Mouse (Mus musculus) liver, embryonic 11.5 days (tissue): ENCODE measurements around the gene Sept10. TPM values are rescaled to one million over a fixed set of nuclear protein-coding genes. Genes with fewer than 3 reads are reported as not detected.

Experiments
- ATAC-seq: fragments of 200-750 bp; cut with Nextera tagmentation; replicated peaks from 2 replicates; pipeline ENCODE4 v1.8.0; 2017; ENCODE audit warnings: moderate number of reproducible peaks, mild to moderate bottlenecking, moderate TSS enrichment, moderate library complexity; ENCODE audit not compliant: low FRiP score
- DNase-seq: peaks from one replicate; pipeline ENCODE4 v3.0.0-alpha.2; 2017; ENCODE audit warnings: low spot score
- H3K27ac ChIP-seq: fragments of 300-500 bp; sonication (generic); 2 replicates; pipeline ENCODE4 v1.5.1; 2014; ENCODE audit warnings: mild to moderate bottlenecking, low read depth, low read length, control low read depth
- H3K27me3 ChIP-seq: fragments of 300-500 bp; sonication (generic); replicated peaks from 2 replicates; pipeline ENCODE4 v1.6.1; 2014; ENCODE audit warnings: low read length, mixed read lengths; ENCODE audit not compliant: control insufficient read depth, insufficient read depth
- H3K36me3 ChIP-seq: fragments of 300-500 bp; sonication (generic); 2 replicates; pipeline ENCODE4 v1.6.1; 2014; ENCODE audit warnings: mild to moderate bottlenecking, low read length, moderate library complexity, mixed read lengths; ENCODE audit not compliant: control insufficient read depth, insufficient read depth
- H3K4me1 ChIP-seq: fragments of 300-500 bp; sonication (generic); replicated peaks from 2 replicates; pipeline ENCODE4 v1.6.1; 2014; ENCODE audit warnings: low read length, mixed read lengths; ENCODE audit not compliant: control insufficient read depth, insufficient read depth
- H3K4me2 ChIP-seq: fragments of 300-500 bp; sonication (generic); 2 replicates; pipeline ENCODE4 v1.6.1; 2014; ENCODE audit warnings: mild to moderate bottlenecking, control low read depth, moderate library complexity
- H3K4me3 ChIP-seq: fragments of 300-500 bp; sonication (generic); 2 replicates; pipeline ENCODE4 v1.5.1; 2014; ENCODE audit warnings: low read depth, low read length, control low read depth
- H3K9ac ChIP-seq: fragments of 300-500 bp; sonication (generic); 2 replicates; pipeline ENCODE4 v1.6.1; 2014; ENCODE audit warnings: low read depth, low read length, control low read depth
- H3K9me3 ChIP-seq: fragments of 300-500 bp; sonication (generic); 2 replicates; pipeline ENCODE4 v1.6.1; 2016; ENCODE audit warnings: low read length, inconsistent platforms, mixed read lengths; ENCODE audit not compliant: control insufficient read depth
- WGBS: fragments of 180-500 bp; shearing (Covaris S2); extraction: QIAGEN DNeasy Blood & Tissue Kit; methylation state at CpG from one replicate; pipeline ENCODE4 v1.1.7; 2014; 5-methylcytosine and 5-hydroxymethylcytosine counted together
- polyA plus RNA-seq: library from polyadenylated mRNA; unstranded; fragments of >200 nt; fragmentation: Nextera tagmentation; extraction: Ambion mirVana; gene quantifications from 2 replicates; pipeline ENCODE4 v1.2.1, GENCODE M21; 2014

The Sept10 gene
- 28.4 and 30.9 TPM in 2 replicates for polyA plus RNA-seq

DNA sequence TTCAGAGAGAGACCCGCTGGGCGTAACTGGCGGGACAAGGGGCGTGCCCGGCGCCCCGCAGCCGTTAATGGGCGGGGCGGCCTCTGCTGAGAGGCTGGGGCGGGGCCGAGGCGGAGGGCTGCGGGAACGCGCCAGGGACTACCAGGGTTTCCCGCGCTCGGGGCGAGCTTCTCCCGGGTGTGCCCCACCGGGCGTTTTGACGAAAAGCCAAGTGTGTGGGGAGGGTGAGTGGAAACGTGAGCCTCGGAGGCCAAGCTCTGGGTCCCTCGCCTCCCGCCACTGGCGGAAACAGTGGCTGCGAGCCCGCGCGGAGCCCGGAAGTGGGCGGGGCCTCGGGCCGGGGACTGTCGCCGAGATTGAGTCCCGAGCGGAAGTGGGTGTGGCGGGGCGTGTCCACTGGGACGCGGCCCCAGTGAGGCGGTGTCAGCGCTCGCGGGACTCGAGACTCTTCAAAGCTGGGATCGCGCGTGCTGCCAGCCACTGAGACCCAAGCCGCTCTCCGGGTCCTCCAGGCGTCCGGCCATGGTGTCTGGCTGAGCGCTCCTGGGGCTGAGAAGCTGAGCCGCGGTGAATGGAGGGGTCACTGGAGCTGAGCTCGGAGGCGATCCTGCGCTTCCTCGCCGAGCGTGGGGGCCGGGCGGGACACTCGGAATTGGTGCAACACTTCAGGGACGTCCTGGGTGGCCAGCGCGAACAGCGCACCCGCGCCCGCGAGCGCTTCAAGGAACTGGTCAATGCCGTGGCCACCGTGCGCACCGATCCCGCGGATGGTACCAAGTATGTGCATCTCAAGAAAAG lies at the start of gene Sept10, which contains the start of gene Sowahc:
Gene Sept10 (minus strand): TSS at position 375 of the 798 bp plus-strand sequence.
Gene Sowahc (plus strand): TSS at position 481 of the 798 bp plus-strand sequence.
- peaks cover 33% of the 10 kb centered on the region for H3K27me3 ChIP-seq
- WGBS, result under 1% methylated on average over 84 of the region's 84 CpGs
- DNase-seq (peak; percentile 95), ATAC-seq (peak; percentile 92)
- H3K4me1 ChIP-seq, result peaks cover 6% of the 10 kb centered on the region
- H3K36me3 ChIP-seq, result no peaks in the 10 kb centered on the region
- no peaks in the 10 kb centered on the region for H3K9me3 ChIP-seq
- peak within 1 kb of the TSS; percentile 98 for H3K4me2 ChIP-seq
- peak within 1 kb of the TSS; percentile 60 for H3K4me3 ChIP-seq
- H3K27ac ChIP-seq, result peak within 1 kb of the TSS; percentile 91
- peak within 1 kb of the TSS; percentile 66 for H3K9ac ChIP-seq

DNA sequence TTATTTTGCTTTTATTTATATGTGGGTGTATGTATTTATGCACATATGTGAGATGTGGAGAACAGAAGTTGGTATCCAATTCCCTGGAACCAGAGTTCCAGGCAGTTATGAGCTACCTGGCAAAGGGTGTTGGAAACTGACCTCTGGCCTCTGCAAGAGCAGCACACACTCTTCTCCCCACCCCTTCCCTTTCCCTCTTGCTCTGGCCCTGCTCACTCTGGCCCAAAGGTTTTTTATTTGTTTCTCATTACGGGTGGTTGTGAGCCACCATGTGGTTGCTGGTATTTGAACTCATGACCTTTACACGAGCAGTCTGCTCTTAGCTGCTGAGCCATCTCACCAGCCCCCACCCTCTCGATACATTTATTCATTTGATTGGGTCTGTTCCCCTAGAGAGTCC lies 47.1 kb upstream of the Sept10 start:
- H3K4me1 ChIP-seq, result peaks cover 14% of the 10 kb centered on the region
- no peaks in the 10 kb centered on the region for H3K9me3 ChIP-seq
- H3K27me3 ChIP-seq, result no peaks in the 10 kb centered on the region
- no peak for ATAC-seq
- H3K4me3 ChIP-seq, result no peak overlapping the region
- DNase-seq, result no peak
- H3K27ac ChIP-seq, result no peak overlapping the region
- WGBS, result 51% methylated on average over 3 of the region's 3 CpGs
- H3K36me3 ChIP-seq, result no peaks in the 10 kb centered on the region
- H3K4me2 ChIP-seq, result no peak overlapping the region
- no peak overlapping the region for H3K9ac ChIP-seq

DNA sequence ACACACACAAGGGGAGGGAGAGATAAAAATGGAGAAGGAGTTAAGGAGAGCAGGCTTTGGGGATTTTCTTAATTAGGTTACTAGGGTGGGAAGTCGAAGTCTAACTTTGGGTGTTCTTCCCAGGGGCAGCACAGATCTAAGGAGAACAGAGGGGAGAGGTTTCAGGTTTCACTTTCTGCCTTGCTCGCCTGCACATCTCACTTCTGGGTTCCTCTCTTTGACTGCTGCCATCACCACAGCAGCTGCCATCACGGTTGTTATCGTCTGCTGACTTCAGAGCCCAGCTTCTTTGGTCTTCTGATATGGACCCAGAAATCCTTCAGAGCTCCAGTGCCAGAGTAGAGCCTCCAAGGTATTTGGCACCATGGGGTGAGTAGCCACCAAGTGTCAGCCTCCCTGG lies 46.5 kb upstream of the Sept10 start:
- H3K4me3 ChIP-seq, result no peak overlapping the region
- no peak overlapping the region for H3K27ac ChIP-seq
- no peak overlapping the region for H3K4me2 ChIP-seq
- no peak for DNase-seq
- peaks cover 14% of the 10 kb centered on the region for H3K4me1 ChIP-seq
- no peak for ATAC-seq
- H3K36me3 ChIP-seq, result no peaks in the 10 kb centered on the region
- WGBS, result 47% methylated on average over 4 of the region's 4 CpGs
- H3K9me3 ChIP-seq, result no peaks in the 10 kb centered on the region
- no peaks in the 10 kb centered on the region for H3K27me3 ChIP-seq
- no peak overlapping the region for H3K9ac ChIP-seq

DNA sequence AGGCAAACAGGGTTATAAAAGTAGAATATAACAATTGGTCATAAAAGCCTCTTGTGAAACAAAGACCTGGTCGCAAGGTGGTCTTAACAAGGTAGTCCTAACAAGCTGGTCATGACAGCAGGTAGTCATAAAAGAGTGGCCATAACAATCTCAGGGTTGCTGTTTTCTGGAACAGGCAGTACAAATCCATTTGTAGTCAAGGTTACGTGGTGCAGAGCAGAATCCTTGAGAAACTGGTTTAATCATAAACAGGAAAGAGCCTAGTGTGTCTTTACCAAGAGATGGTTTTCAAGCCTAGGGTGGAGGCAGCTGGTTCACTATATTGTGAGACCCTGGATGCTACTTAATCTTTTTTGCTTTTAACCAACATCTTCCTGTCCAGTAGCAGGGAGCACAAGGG lies 45.6 kb upstream of the Sept10 start:
- H3K4me2 ChIP-seq, result no peak overlapping the region
- H3K9ac ChIP-seq, result no peak overlapping the region
- peaks cover 14% of the 10 kb centered on the region for H3K4me1 ChIP-seq
- no peaks in the 10 kb centered on the region for H3K9me3 ChIP-seq
- DNase-seq (no peak), ATAC-seq (no peak)
- no peaks in the 10 kb centered on the region for H3K27me3 ChIP-seq
- 87% methylated on average over 2 of the region's 2 CpGs for WGBS
- no peak overlapping the region for H3K27ac ChIP-seq
- H3K36me3 ChIP-seq, result no peaks in the 10 kb centered on the region
- H3K4me3 ChIP-seq, result no peak overlapping the region

DNA sequence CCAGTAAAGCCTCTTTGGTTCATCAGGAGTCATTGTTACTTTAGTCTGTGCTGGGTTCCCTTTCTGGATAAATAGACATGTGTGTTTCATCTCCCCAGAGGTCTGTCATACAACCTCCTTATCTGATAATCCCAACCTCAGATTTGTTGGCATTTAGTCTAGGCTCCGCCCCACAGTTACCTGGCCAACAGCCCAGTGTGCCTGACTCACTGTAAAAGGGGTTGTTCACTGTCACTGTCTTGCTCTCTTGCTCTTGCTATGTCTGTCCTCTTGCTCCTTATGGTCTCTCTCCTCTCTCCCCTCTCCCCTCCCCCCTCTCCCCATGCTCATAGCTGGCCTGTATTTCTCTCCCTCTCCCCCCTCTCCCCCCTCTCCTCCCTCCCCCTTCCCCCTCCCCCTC lies 44.5 kb upstream of the Sept10 start:
- peak overlapping the region; percentile 34; the same call in 1 of the 2 replicates for H3K27ac ChIP-seq
- H3K9me3 ChIP-seq, result no peaks in the 10 kb centered on the region
- no peaks in the 10 kb centered on the region for H3K36me3 ChIP-seq
- H3K9ac ChIP-seq, result no peak overlapping the region
- H3K4me1 ChIP-seq, result peaks cover 14% of the 10 kb centered on the region
- 91% methylated on average over 1 of the region's 1 CpGs for WGBS
- no peak overlapping the region for H3K4me2 ChIP-seq
- no peak for DNase-seq
- H3K4me3 ChIP-seq, result no peak overlapping the region
- no peaks in the 10 kb centered on the region for H3K27me3 ChIP-seq
- ATAC-seq, result no peak

DNA sequence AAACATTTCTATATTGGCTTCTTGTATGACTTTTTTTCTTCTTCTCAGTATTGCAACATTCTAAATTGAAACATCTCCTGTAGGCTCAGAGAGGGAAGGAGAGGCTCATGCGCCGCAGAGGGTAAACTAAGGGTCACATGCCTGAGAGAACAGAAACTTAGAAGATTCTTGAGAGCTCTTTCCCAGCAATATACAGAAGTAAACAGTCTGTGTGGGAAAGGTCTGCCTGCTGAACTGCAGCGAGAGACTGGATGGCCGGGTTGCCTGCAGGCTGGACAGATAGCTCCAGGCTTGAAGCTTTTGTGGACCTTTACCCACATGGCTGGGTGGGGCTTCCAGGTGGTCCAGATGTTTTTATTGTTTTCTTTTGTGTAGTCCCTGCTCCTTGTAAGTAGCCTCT lies 44.0 kb upstream of the Sept10 start:
- no peak for DNase-seq
- Histone ChIP-seq H3K36me3 (no peaks in the 10 kb centered on the region), H3K9me3 (no peaks in the 10 kb centered on the region), H3K4me3 (no peak overlapping the region), H3K4me1 (peaks cover 14% of the 10 kb centered on the region), H3K9ac (no peak overlapping the region), H3K27ac (peak overlapping the region; percentile 34; the same call in 1 of the 2 replicates), H3K4me2 (no peak overlapping the region), H3K27me3 (no peaks in the 10 kb centered on the region)
- ATAC-seq, result no peak
- WGBS, result 45% methylated on average over 4 of the region's 4 CpGs

DNA sequence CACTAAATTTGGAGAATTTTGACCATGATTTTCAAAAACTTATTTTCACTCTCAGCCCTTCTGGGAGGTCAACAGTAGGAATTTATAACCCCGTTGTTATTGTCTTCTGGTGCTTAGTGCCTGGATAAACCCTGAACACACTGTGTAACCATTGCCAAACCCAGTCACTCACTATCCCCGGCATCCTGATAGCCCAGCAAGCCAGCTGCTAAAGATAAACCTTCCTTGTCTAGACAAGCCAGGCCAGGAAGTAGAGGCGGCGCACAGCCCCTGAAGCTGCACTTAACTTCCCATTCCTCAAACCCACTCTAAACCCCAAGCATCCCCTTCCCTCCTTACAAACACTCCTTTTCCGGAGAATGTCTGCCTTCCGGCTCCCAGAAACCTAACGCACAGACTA lies 43.4 kb upstream of the Sept10 start:
- H3K36me3 ChIP-seq, result no peaks in the 10 kb centered on the region
- DNase-seq (no peak), ATAC-seq (peak; percentile 69)
- H3K4me1 ChIP-seq, result peaks cover 14% of the 10 kb centered on the region
- no peak overlapping the region for H3K9ac ChIP-seq
- no peaks in the 10 kb centered on the region for H3K27me3 ChIP-seq
- WGBS, result 32% methylated on average over 7 of the region's 7 CpGs
- H3K9me3 ChIP-seq, result no peaks in the 10 kb centered on the region
- no peak overlapping the region for H3K4me3 ChIP-seq
- H3K27ac ChIP-seq, result 0 out of 2 replicates have a peak overlapping the region, but pooled peaks have one; percentile 2
- H3K4me2 ChIP-seq, result no peak overlapping the region

DNA sequence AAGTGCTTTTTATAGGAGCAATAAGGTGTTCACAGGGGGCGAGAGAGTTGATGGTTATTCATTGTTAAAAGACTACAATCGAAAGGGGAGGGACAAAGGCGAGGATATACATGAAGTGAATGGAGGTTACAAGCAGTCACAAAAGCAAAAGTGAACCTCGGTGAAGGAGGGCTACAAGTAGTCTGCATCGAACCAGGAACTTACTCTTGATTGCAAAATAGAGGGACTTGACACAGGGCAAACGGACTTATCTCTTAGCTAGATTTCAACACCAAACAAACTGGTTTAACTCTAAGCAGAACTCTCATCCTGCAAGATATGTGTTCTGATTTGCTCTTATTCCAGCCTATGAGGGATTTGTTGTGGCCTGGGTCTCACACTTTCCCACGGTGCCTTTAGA lies 41.3 kb upstream of the Sept10 start:
- no peaks in the 10 kb centered on the region for H3K9me3 ChIP-seq
- H3K4me2 ChIP-seq, result no peak overlapping the region
- H3K4me1 ChIP-seq, result peaks cover 14% of the 10 kb centered on the region
- H3K27ac ChIP-seq, result no peak overlapping the region
- no peak overlapping the region for H3K9ac ChIP-seq
- H3K27me3 ChIP-seq, result no peaks in the 10 kb centered on the region
- DNase-seq (no peak), ATAC-seq (no peak)
- H3K36me3 ChIP-seq, result no peaks in the 10 kb centered on the region
- H3K4me3 ChIP-seq, result no peak overlapping the region
- 61% methylated on average over 7 of the region's 7 CpGs for WGBS

DNA sequence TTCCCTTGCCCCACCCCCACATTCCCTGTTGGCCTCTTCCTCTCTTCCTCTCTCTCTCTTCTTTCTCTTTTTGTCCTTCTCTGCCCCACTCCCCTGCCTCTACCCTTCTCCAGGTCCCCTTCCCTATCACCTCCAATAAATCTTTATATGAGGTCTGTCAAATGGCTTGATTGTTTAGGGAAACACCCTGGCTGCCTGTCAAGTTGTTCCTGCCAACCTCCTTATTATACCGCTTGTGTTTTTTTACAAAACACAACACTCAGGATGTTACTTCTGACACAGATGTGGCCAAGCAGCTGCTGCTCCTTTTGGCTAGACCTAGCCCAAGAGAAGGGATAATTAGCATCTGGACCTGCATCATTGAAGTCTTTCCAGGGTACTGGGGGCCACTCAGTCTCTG lies 40.4 kb upstream of the Sept10 start:
- Histone ChIP-seq H3K9ac (no peak overlapping the region), H3K4me3 (no peak overlapping the region), H3K9me3 (no peaks in the 10 kb centered on the region), H3K4me1 (peaks cover 14% of the 10 kb centered on the region), H3K27ac (no peak overlapping the region), H3K36me3 (no peaks in the 10 kb centered on the region), H3K4me2 (no peak overlapping the region), H3K27me3 (no peaks in the 10 kb centered on the region)
- WGBS, result 89% methylated on average over 1 of the region's 1 CpGs
- DNase-seq (no peak), ATAC-seq (no peak)
